In genomic region chr2:127248334-127249004, GRCm38 (mm10) we compare ENCODE assay signal across 8 mouse cellular contexts. TPM values are rescaled to one million over a fixed set of nuclear protein-coding genes. Genes with fewer than 3 reads are reported as not detected.
DNase-seq lines count a peak whose midpoint lies in the region; ATAC-seq and TF ChIP-seq lines count a peak whose summit lies in the region.

No protein-coding gene starts in this region.

- 2% methylated on average over 39 of the region's 39 CpGs for WGBS in forebrain, postnatal 0 days
- under 1% methylated on average over 39 of the region's 39 CpGs for WGBS in hindbrain, embryonic 15.5 days

- peak overlapping the region; percentile 76 for H3K9ac ChIP-seq in forebrain, postnatal 0 days
- H3K9ac ChIP-seq in hindbrain, embryonic 15.5 days = peak overlapping the region; percentile 96

- peak overlapping the region; percentile 68 for H3K4me3 ChIP-seq in forebrain, postnatal 0 days (ENCODE audit: low read depth, low read length)
- peak overlapping the region; percentile 99 for H3K4me3 ChIP-seq in hindbrain, embryonic 15.5 days
- peak overlapping the region; percentile 100 for H3K4me3 ChIP-seq in megakaryocyte, embryonic 14.5 days (replicated peaks)

- H3K9me3 ChIP-seq in forebrain, postnatal 0 days (ENCODE audit: low read length) = no peaks in the 10 kb centered on the region
- H3K9me3 ChIP-seq in hindbrain, embryonic 15.5 days = no peaks in the 10 kb centered on the region
- H3K9me3 ChIP-seq in megakaryocyte, embryonic 14.5 days = no peaks in the 10 kb centered on the region

- H3K4me2 ChIP-seq in forebrain, postnatal 0 days (ENCODE audit: low read depth) = peak overlapping the region; percentile 82
- H3K4me2 ChIP-seq in hindbrain, embryonic 15.5 days = peak overlapping the region; percentile 92

- H3K4me1 ChIP-seq in forebrain, postnatal 0 days (ENCODE audit: insufficient read depth) = peaks cover 20% of the 10 kb centered on the region
- peaks cover 40% of the 10 kb centered on the region for H3K4me1 ChIP-seq in hindbrain, embryonic 15.5 days (replicated peaks)
- peaks cover 50% of the 10 kb centered on the region for H3K4me1 ChIP-seq in megakaryocyte, embryonic 14.5 days

- no peaks in the 10 kb centered on the region for H3K27me3 ChIP-seq in forebrain, postnatal 0 days (ENCODE audit: insufficient read depth, low read length)
- no peaks in the 10 kb centered on the region for H3K27me3 ChIP-seq in hindbrain, embryonic 15.5 days
- no peaks in the 10 kb centered on the region for H3K27me3 ChIP-seq in megakaryocyte, embryonic 14.5 days (replicated peaks)

- TF ChIP-seq CTCF in forebrain, postnatal 0 days (IDR thresholded peaks at IDR 0.05; ENCODE audit: low read depth) = peak; percentile 59

- peaks cover 28% of the 10 kb centered on the region for H3K36me3 ChIP-seq in forebrain, postnatal 0 days (ENCODE audit: insufficient read depth)
- H3K36me3 ChIP-seq in hindbrain, embryonic 15.5 days = peaks cover 28% of the 10 kb centered on the region
- H3K36me3 ChIP-seq in megakaryocyte, embryonic 14.5 days (replicated peaks; ENCODE audit: low read length) = peaks cover 64% of the 10 kb centered on the region

- DNase-seq in MN1 (ENCODE audit: low spot score) = peak; percentile 45
- peak; percentile 53 to 61 for DNase-seq in cerebellum, adult 18-20 months
- peak; percentile 60 for DNase-seq in forebrain, postnatal 0 days
- peak; percentile 26 to 33 for DNase-seq in left cerebral cortex, adult 8-10 months (ENCODE audit: low spot score in 2 of 2)
- DNase-seq in right cerebral cortex, postnatal 10 days (ENCODE audit: low spot score in 2 of 2) = peak; percentile 58 to 66
- peak; percentile 38 for DNase-seq in urinary bladder, postnatal 14 days (ENCODE audit: low spot score)

- peak; percentile 52 for ATAC-seq in forebrain, postnatal 0 days
- ATAC-seq in hindbrain, embryonic 15.5 days (ENCODE audit: low FRiP score, low read depth) = peak; percentile 36

- H3K27ac ChIP-seq in forebrain, postnatal 0 days (ENCODE audit: low read depth, low read length) = peak overlapping the region; percentile 79
- peak overlapping the region; percentile 89 for H3K27ac ChIP-seq in hindbrain, embryonic 15.5 days (replicated peaks)

RNA-seq across cellular contexts. Expression of gene Tmem127, which starts 0.8 kb away (rescaled TPM):
- 85.2 and 94.4 TPM in 2 replicates for total RNA-seq in forebrain, postnatal 0 days (2014; rRNA removed)
- 61.6 and 74.6 TPM in 2 replicates for polyA plus RNA-seq in forebrain, postnatal 0 days (2015; fragmentation: Nextera tagmentation; extraction: Ambion mirVana)
- polyA plus RNA-seq in hindbrain, embryonic 15.5 days (2015; fragmentation: Nextera tagmentation; extraction: Ambion mirVana) = 55.2 and 58.7 TPM in 2 replicates
- total RNA-seq in left cerebral cortex, adult 8-10 months (2022) = 10 to 100 TPM; 71.7 to 82.1 (median 77.1) TPM
- 11.3 and 45.4 TPM in 2 replicates for polyA plus RNA-seq in megakaryocyte, embryonic 14.5 days (2012; ENCODE audit: insufficient read depth, low replicate concordance)

RNA-seq across cellular contexts. Expression of gene Ciao1, which starts 0.9 kb away (rescaled TPM):
- total RNA-seq in forebrain, postnatal 0 days (2014; rRNA removed) = 32.8 and 50.3 TPM in 2 replicates
- 27.8 and 33.1 TPM in 2 replicates for polyA plus RNA-seq in forebrain, postnatal 0 days (2015; fragmentation: Nextera tagmentation; extraction: Ambion mirVana)
- polyA plus RNA-seq in hindbrain, embryonic 15.5 days (2015; fragmentation: Nextera tagmentation; extraction: Ambion mirVana) = 56.6 and 59.6 TPM in 2 replicates
- total RNA-seq in left cerebral cortex, adult 8-10 months (2022) = 10 to 100 TPM; 75.5 to 84.2 (median 81.0) TPM
- 12.4 TPM in 1 of 2 replicates, not detected in the other for polyA plus RNA-seq in megakaryocyte, embryonic 14.5 days (2012; ENCODE audit: insufficient read depth, low replicate concordance)

RNA-seq across cellular contexts. Expression of gene Stard7, which starts 21.5 kb away (rescaled TPM):
- total RNA-seq in forebrain, postnatal 0 days (2014; rRNA removed) = 178 and 203 TPM in 2 replicates
- 89.3 and 110 TPM in 2 replicates for polyA plus RNA-seq in forebrain, postnatal 0 days (2015; fragmentation: Nextera tagmentation; extraction: Ambion mirVana)
- polyA plus RNA-seq in hindbrain, embryonic 15.5 days (2015; fragmentation: Nextera tagmentation; extraction: Ambion mirVana) = 88.4 and 92.5 TPM in 2 replicates
- 100 to 1,000 TPM in 2 of 4 experiments, 10 to 100 TPM in 2; 92.3 to 106 (median 97.9) TPM for total RNA-seq in left cerebral cortex, adult 8-10 months (2022)
- polyA plus RNA-seq in megakaryocyte, embryonic 14.5 days (2012; ENCODE audit: insufficient read depth, low replicate concordance) = 8.9 and 9.8 TPM in 2 replicates

RNA-seq across cellular contexts. Expression of gene Snrnp200, which starts 40.3 kb away (rescaled TPM):
- total RNA-seq in forebrain, postnatal 0 days (2014; rRNA removed) = 88.8 and 111 TPM in 2 replicates
- polyA plus RNA-seq in forebrain, postnatal 0 days (2015; fragmentation: Nextera tagmentation; extraction: Ambion mirVana) = 27.8 and 32.6 TPM in 2 replicates
- 45.0 and 50.1 TPM in 2 replicates for polyA plus RNA-seq in hindbrain, embryonic 15.5 days (2015; fragmentation: Nextera tagmentation; extraction: Ambion mirVana)
- total RNA-seq in left cerebral cortex, adult 8-10 months (2022) = 10 to 100 TPM; 87.6 to 94.2 (median 90.7) TPM
- 0.64 and 3.3 TPM in 2 replicates for polyA plus RNA-seq in megakaryocyte, embryonic 14.5 days (2012; ENCODE audit: insufficient read depth, low replicate concordance)

RNA-seq across cellular contexts. Expression of gene 1810024B03Rik, which starts 40.4 kb away (rescaled TPM):
- 0.48 and 0.62 TPM in 2 replicates for total RNA-seq in forebrain, postnatal 0 days (2014; rRNA removed)
- 0.96 and 1.7 TPM in 2 replicates for polyA plus RNA-seq in forebrain, postnatal 0 days (2015; fragmentation: Nextera tagmentation; extraction: Ambion mirVana)
- 0.87 and 1.0 TPM in 2 replicates for polyA plus RNA-seq in hindbrain, embryonic 15.5 days (2015; fragmentation: Nextera tagmentation; extraction: Ambion mirVana)
- 1 to 10 TPM in 2 of 4 experiments, under 1 TPM in 2; 0.75 to 1.4 (median 1.1) TPM for total RNA-seq in left cerebral cortex, adult 8-10 months (2022)
- 0.11 TPM in 1 of 2 replicates, not detected in the other for polyA plus RNA-seq in megakaryocyte, embryonic 14.5 days (2012; ENCODE audit: insufficient read depth, low replicate concordance)

Comparison
In these comparisons a context has a peak if more than half of its experiments do, and no peak if none do; other contexts are left out.
1. Peak in every context shown above with its lines: DNase-seq, ATAC-seq, H3K4me3 ChIP-seq and H3K27ac ChIP-seq.